Mouse (Mus musculus) limb, embryonic 15.5 days (tissue): ENCODE results near the gene Cttnbp2nl. TPM values are rescaled to one million over a fixed set of nuclear protein-coding genes. Genes with fewer than 3 reads are reported as not detected.
A peak's percentile ranks its signal among the peaks of the same experiment; 100 is the strongest.

Source experiments
- ATAC-seq: fragments of 200-750 bp; cut with Nextera tagmentation; 2 replicates; pipeline ENCODE4 v1.8.0; 2017; ENCODE audit warnings: low read depth, moderate TSS enrichment; ENCODE audit not compliant: insufficient number of reproducible peaks, low FRiP score, low TSS enrichment
- H3K27ac ChIP-seq: fragments of 300-500 bp; sonication (generic); 2 replicates; pipeline ENCODE4 v1.5.1; 2015; ENCODE audit warnings: moderate library complexity, mild to moderate bottlenecking, inconsistent platforms
- H3K27me3 ChIP-seq: fragments of 300-500 bp; sonication (generic); 2 replicates; pipeline ENCODE4 v1.6.1; 2015; ENCODE audit warnings: inconsistent platforms
- H3K36me3 ChIP-seq: fragments of 300-500 bp; sonication (generic); 2 replicates; pipeline ENCODE4 v1.6.1; 2015; ENCODE audit warnings: inconsistent platforms
- H3K4me1 ChIP-seq: fragments of 300-500 bp; sonication (generic); 2 replicates; pipeline ENCODE4 v1.6.1; 2015; ENCODE audit warnings: inconsistent platforms
- H3K4me2 ChIP-seq: fragments of 300-500 bp; sonication (generic); 2 replicates; pipeline ENCODE4 v1.6.1; 2015; ENCODE audit warnings: mild to moderate bottlenecking, inconsistent platforms
- H3K4me3 ChIP-seq: fragments of 300-500 bp; sonication (generic); 2 replicates; pipeline ENCODE4 v1.5.1; 2015; ENCODE audit warnings: mild to moderate bottlenecking, inconsistent platforms
- H3K9ac ChIP-seq: fragments of 300-500 bp; sonication (generic); 2 replicates; pipeline ENCODE4 v1.6.1; 2015; ENCODE audit warnings: inconsistent platforms
- H3K9me3 ChIP-seq: fragments of 300-500 bp; sonication (generic); 2 replicates; pipeline ENCODE4 v1.6.1; 2016; ENCODE audit warnings: inconsistent platforms
- WGBS: fragments of 180-500 bp; shearing (Covaris S2); methylation state at CpG from one replicate; pipeline ENCODE4 v1.1.7; 2015; 5-methylcytosine and 5-hydroxymethylcytosine counted together
- polyA plus RNA-seq: library from polyadenylated mRNA; unstranded; fragments of >200 nt; fragmentation: Nextera tagmentation; extraction: Ambion mirVana; gene quantifications from 2 replicates; pipeline ENCODE4 v1.2.1, GENCODE M21; 2015

The Cttnbp2nl gene
- polyA plus RNA-seq, 1 experiment from 2014 or later, result 28.1 TPM

GRCm38 (mm10) chr3:105036281-105036847 lies 16.6 kb downstream of the Cttnbp2nl start:
- Histone ChIP-seq H3K4me2 (no peak overlapping the region), H3K4me1 (peaks cover 7% of the 10 kb centered on the region; the same call in 1 of the 2 replicates), H3K9ac (no peak overlapping the region), H3K4me3 (no peak overlapping the region), H3K27me3 (no peaks in the 10 kb centered on the region), H3K27ac (peak overlapping the region; percentile 54; the same call in 1 of the 2 replicates), H3K36me3 (peaks cover 68% of the 10 kb centered on the region), H3K9me3 (no peaks in the 10 kb centered on the region)
- WGBS, result 71% methylated on average over 10 of the region's 10 CpGs
- no peak for ATAC-seq

GRCm38 (mm10) chr3:105023371-105024005 lies 29.5 kb downstream of the Cttnbp2nl start:
- no peak overlapping the region for H3K9ac ChIP-seq
- 79% methylated on average over 10 of the region's 10 CpGs for WGBS
- peaks cover 6% of the 10 kb centered on the region for H3K36me3 ChIP-seq
- H3K4me1 ChIP-seq, result 0 out of 2 replicates have a peak, but pooled peaks cover 2% of the 10 kb centered on the region
- H3K27ac ChIP-seq, result peak overlapping the region; percentile 34; the same call in 1 of the 2 replicates
- no peak overlapping the region for H3K4me3 ChIP-seq
- no peak overlapping the region for H3K4me2 ChIP-seq
- no peak for ATAC-seq
- H3K9me3 ChIP-seq, result no peaks in the 10 kb centered on the region
- H3K27me3 ChIP-seq, result no peaks in the 10 kb centered on the region

- H3K9ac ChIP-seq, result no peak overlapping the region
- no peaks in the 10 kb centered on the region; the same call in 1 of the 2 replicates for H3K36me3 ChIP-seq
- H3K9me3 ChIP-seq, result no peaks in the 10 kb centered on the region
- H3K27me3 ChIP-seq, result no peaks in the 10 kb centered on the region
- 0 out of 2 replicates have a peak, but pooled peaks cover 2% of the 10 kb centered on the region for H3K4me1 ChIP-seq
- 51% methylated on average over 12 of the region's 12 CpGs for WGBS
- no peak overlapping the region for H3K4me3 ChIP-seq
- H3K27ac ChIP-seq, result no peak overlapping the region; the same call in 1 of the 2 replicates
- ATAC-seq, result no peak
- no peak overlapping the region for H3K4me2 ChIP-seq
Measured at GRCm38 (mm10) chr3:105019826-105020692, 32.9 kb downstream of the Cttnbp2nl start.

GRCm38 (mm10) chr3:105018783-105019105 lies 34.2 kb downstream of the Cttnbp2nl start:
- H3K4me1 ChIP-seq, result 0 out of 2 replicates have a peak, but pooled peaks cover 2% of the 10 kb centered on the region
- WGBS, result 83% methylated on average over 6 of the region's 6 CpGs
- no peaks in the 10 kb centered on the region for H3K9me3 ChIP-seq
- H3K4me3 ChIP-seq, result no peak overlapping the region
- no peaks in the 10 kb centered on the region for H3K27me3 ChIP-seq
- no peak overlapping the region for H3K4me2 ChIP-seq
- H3K27ac ChIP-seq, result no peak overlapping the region
- no peak overlapping the region for H3K9ac ChIP-seq
- H3K36me3 ChIP-seq, result no peaks in the 10 kb centered on the region
- ATAC-seq, result no peak

- H3K9me3 ChIP-seq, result no peaks in the 10 kb centered on the region
- 0 out of 2 replicates have a peak, but pooled peaks cover 2% of the 10 kb centered on the region for H3K4me1 ChIP-seq
- ATAC-seq, result no peak
- WGBS, result 76% methylated on average over 10 of the region's 10 CpGs
- no peak overlapping the region for H3K4me3 ChIP-seq
- H3K36me3 ChIP-seq, result no peaks in the 10 kb centered on the region
- no peaks in the 10 kb centered on the region for H3K27me3 ChIP-seq
- H3K27ac ChIP-seq, result no peak overlapping the region
- H3K4me2 ChIP-seq, result no peak overlapping the region
- H3K9ac ChIP-seq, result no peak overlapping the region
Measured at GRCm38 (mm10) chr3:105018085-105018782, 34.7 kb downstream of the Cttnbp2nl start.

- Histone ChIP-seq H3K4me3 (no peak overlapping the region), H3K27me3 (no peaks in the 10 kb centered on the region), H3K4me2 (no peak overlapping the region), H3K4me1 (0 out of 2 replicates have a peak, but pooled peaks cover 2% of the 10 kb centered on the region), H3K9me3 (no peaks in the 10 kb centered on the region), H3K36me3 (no peaks in the 10 kb centered on the region), H3K27ac (no peak overlapping the region), H3K9ac (no peak overlapping the region)
- WGBS, result 82% methylated on average over 8 of the region's 8 CpGs
- no peak for ATAC-seq
Measured at GRCm38 (mm10) chr3:105017314-105017713, 35.6 kb downstream of the Cttnbp2nl start.

- no peak overlapping the region for H3K4me2 ChIP-seq
- 0 out of 2 replicates have a peak, but pooled peaks cover 2% of the 10 kb centered on the region for H3K4me1 ChIP-seq
- no peak for ATAC-seq
- H3K9ac ChIP-seq, result no peak overlapping the region
- H3K27me3 ChIP-seq, result no peaks in the 10 kb centered on the region
- H3K27ac ChIP-seq, result no peak overlapping the region
- H3K4me3 ChIP-seq, result no peak overlapping the region
- 71% methylated on average over 7 of the region's 7 CpGs for WGBS
- peaks cover 3% of the 10 kb centered on the region; the same call in 1 of the 2 replicates for H3K36me3 ChIP-seq
- no peaks in the 10 kb centered on the region for H3K9me3 ChIP-seq
Measured at GRCm38 (mm10) chr3:105016204-105016603, 36.7 kb downstream of the Cttnbp2nl start.

GRCm38 (mm10) chr3:105014908-105015307 lies 38.0 kb downstream of the Cttnbp2nl start:
- Histone ChIP-seq H3K4me3 (no peak overlapping the region), H3K27me3 (no peaks in the 10 kb centered on the region), H3K27ac (no peak overlapping the region), H3K4me2 (no peak overlapping the region), H3K36me3 (peaks cover 15% of the 10 kb centered on the region), H3K9me3 (no peaks in the 10 kb centered on the region), H3K4me1 (0 out of 2 replicates have a peak, but pooled peaks cover 2% of the 10 kb centered on the region), H3K9ac (no peak overlapping the region)
- ATAC-seq, result no peak
- WGBS, result 66% methylated on average over 2 of the region's 2 CpGs

GRCm38 (mm10) chr3:105012696-105013313 lies 40.1 kb downstream of the Cttnbp2nl start:
- Histone ChIP-seq H3K4me1 (no peaks in the 10 kb centered on the region), H3K4me3 (no peak overlapping the region), H3K36me3 (peaks cover 32% of the 10 kb centered on the region), H3K9me3 (no peaks in the 10 kb centered on the region), H3K27me3 (no peaks in the 10 kb centered on the region), H3K4me2 (no peak overlapping the region), H3K27ac (no peak overlapping the region), H3K9ac (no peak overlapping the region)
- ATAC-seq, result no peak
- WGBS, result 82% methylated on average over 7 of the region's 7 CpGs

GRCm38 (mm10) chr3:105011883-105012282 lies 41.1 kb downstream of the Cttnbp2nl start:
- no peak overlapping the region for H3K27ac ChIP-seq
- WGBS, result 79% methylated on average over 5 of the region's 5 CpGs
- no peak overlapping the region for H3K4me2 ChIP-seq
- no peaks in the 10 kb centered on the region for H3K27me3 ChIP-seq
- no peak overlapping the region for H3K9ac ChIP-seq
- H3K36me3 ChIP-seq, result peaks cover 41% of the 10 kb centered on the region
- no peaks in the 10 kb centered on the region for H3K9me3 ChIP-seq
- H3K4me3 ChIP-seq, result no peak overlapping the region
- ATAC-seq, result no peak
- no peaks in the 10 kb centered on the region for H3K4me1 ChIP-seq

- ATAC-seq, result no peak
- Histone ChIP-seq H3K4me3 (no peak overlapping the region), H3K9me3 (no peaks in the 10 kb centered on the region), H3K27ac (no peak overlapping the region), H3K4me1 (no peaks in the 10 kb centered on the region), H3K27me3 (no peaks in the 10 kb centered on the region), H3K9ac (no peak overlapping the region), H3K36me3 (peaks cover 52% of the 10 kb centered on the region), H3K4me2 (no peak overlapping the region)
- 87% methylated on average over 11 of the region's 11 CpGs for WGBS
Measured at GRCm38 (mm10) chr3:105010681-105011339, 42.1 kb downstream of the Cttnbp2nl start.
